Mouse (Mus musculus) adrenal gland, postnatal 4 days (tissue): ENCODE measurements around the gene Hipk3. TPM values are rescaled to one million over a fixed set of nuclear protein-coding genes. Genes with fewer than 3 reads are reported as not detected.

Experiments
- microRNA-seq: library from miRNA; unstranded; fragments of <30 nt; microRNA quantifications from one replicate; pipeline ENCODE4 v1.2.0, GENCODE M21; 2021
- total RNA-seq, 2 experiments: library from RNA; stranded (reverse); gene quantifications; 2 replicates each; pipeline ENCODE4 v1.2.3; 2021

Hipk3 gene
- total RNA-seq, 2 experiments from 2014 or later = 119 to 129 TPM

Small RNA genes lying within 50 kb of the gene (microRNA-seq; reads per million reads assigned to microRNA genes)
- not detected for gene Mir1902

Other genes starting within 250 kb of the Hipk3 start
- gene D430041D05Rik, start 83.4 kb downstream of the Hipk3 start, total RNA-seq = 1 to 10 TPM; 5.2 to 5.3 TPM
- 10 to 100 TPM; 47.4 to 48.9 TPM for gene Cstf3, start 96.1 kb upstream of the Hipk3 start, total RNA-seq
- 10 to 100 TPM; 15.5 to 19.3 TPM for gene Tcp11l1, start 217.7 kb upstream of the Hipk3 start, total RNA-seq
- gene Pin1rt1, start 221.9 kb upstream of the Hipk3 start, total RNA-seq = not detected
- gene Depdc7, start 248.4 kb upstream of the Hipk3 start, total RNA-seq = 1 to 10 TPM; 4.6 to 5.2 TPM